Comparison of ENCODE assay signal across 17 mouse cellular contexts in the genomic region with DNA sequence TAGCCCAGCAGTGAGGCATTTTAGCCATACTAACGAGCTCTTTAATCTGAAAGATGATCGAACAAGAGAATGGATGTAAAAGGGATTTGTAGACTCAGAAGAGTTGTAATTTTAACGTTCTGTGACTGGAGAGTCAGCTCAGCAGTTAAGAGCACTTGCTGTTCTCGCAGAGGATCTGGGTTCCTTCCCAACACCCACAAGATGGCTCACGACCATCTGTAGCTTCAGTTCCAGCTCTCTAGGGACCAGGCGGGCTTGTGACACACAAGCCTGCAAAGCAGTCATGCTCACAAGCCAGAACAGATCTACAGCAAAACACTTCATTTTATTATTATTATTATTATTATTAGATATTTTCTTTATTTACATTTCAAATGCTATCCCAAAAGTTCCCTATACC. TPM values are rescaled to one million over a fixed set of nuclear protein-coding genes. Genes with fewer than 3 reads are reported as not detected.
A peak's percentile ranks its signal among the peaks of the same experiment; 100 is the strongest.
DNase-seq lines count a peak whose midpoint lies in the region; ATAC-seq and TF ChIP-seq lines count a peak whose summit lies in the region.
"Had no signal": no experiment of that assay in that cellular context is flagged by ENCODE, and none has a peak within 500 bp of the region (broad histone marks: within the 10 kb centered on the region; RNA-seq: fewer than 3 reads in every experiment).

No protein-coding gene starts in this region.

- 61% methylated on average over 6 of the region's 6 CpGs for WGBS in midbrain, embryonic 16.5 days

- no peak for TF ChIP-seq CTCF in testis, adult 2 months (IDR thresholded peaks at IDR 0.05; ENCODE audit: control insufficient read depth, insufficient read depth, insufficient replicate concordance, low read depth, low read length)

- intact Hi-C loops in gastrocnemius, postnatal 14 days (cut with DNase I; ENCODE audit: low total_unique reads) = no loop called here
- intact Hi-C loops in left cerebral cortex, postnatal 14 days (cut with DNase I) = no loop called here

- H3K4me2 ChIP-seq in midbrain, embryonic 16.5 days (ENCODE audit: low read length) = no peak overlapping the region
- H3K4me2 ChIP-seq: embryonic facial prominence, embryonic 13.5 days; lung, embryonic 14.5 days; neural tube, embryonic 12.5 days had no signal

- TF ChIP-seq POLR2A in testis, adult 2 months (IDR thresholded peaks at IDR 0.05; ENCODE audit: control insufficient read depth, low read depth, low read length) = no peak

- no peaks in the 10 kb centered on the region for H3K27me3 ChIP-seq in testis, adult 2 months (ENCODE audit: control insufficient read depth, insufficient read depth, low read length)
- H3K27me3 ChIP-seq in midbrain, embryonic 16.5 days (ENCODE audit: control insufficient read depth, insufficient read depth, low read depth, low read length) = no peaks in the 10 kb centered on the region
- H3K27me3 ChIP-seq: embryonic facial prominence, embryonic 13.5 days; neural tube, embryonic 12.5 days; Patski had no signal

- no peaks in the 10 kb centered on the region for H3K36me3 ChIP-seq in testis, adult 2 months (ENCODE audit: control insufficient read depth, insufficient read depth, low read length)
- H3K36me3 ChIP-seq in midbrain, embryonic 16.5 days (ENCODE audit: control insufficient read depth, insufficient read depth, low read length) = no peaks in the 10 kb centered on the region
- H3K36me3 ChIP-seq: embryonic facial prominence, embryonic 13.5 days had no signal

- 0 out of 2 replicates have a peak overlapping the region, but pooled peaks have one; percentile 8 for H3K27ac ChIP-seq in testis, adult 2 months (ENCODE audit: control insufficient read depth, insufficient read depth, low read depth, low read length)
- H3K27ac ChIP-seq in midbrain, embryonic 16.5 days (ENCODE audit: low read length) = no peak overlapping the region
- H3K27ac ChIP-seq: embryonic facial prominence, embryonic 13.5 days; midbrain, embryonic 10.5 days; neural tube, embryonic 12.5 days had no signal

- H3K4me1 ChIP-seq in testis, adult 2 months (ENCODE audit: control insufficient read depth, insufficient read depth, low read length) = peaks cover 6% of the 10 kb centered on the region
- H3K4me1 ChIP-seq in midbrain, embryonic 16.5 days (ENCODE audit: control insufficient read depth, insufficient read depth, low read length) = peaks cover 27% of the 10 kb centered on the region

- H3K9ac ChIP-seq in midbrain, embryonic 16.5 days (ENCODE audit: low read depth, low read length) = no peak overlapping the region
- H3K9ac ChIP-seq: embryonic facial prominence, embryonic 13.5 days; lung, embryonic 14.5 days; neural tube, embryonic 12.5 days had no signal

- ATAC-seq in midbrain, embryonic 16.5 days = no peak
- ATAC-seq: Patski had no signal

- DNase-seq in gastrocnemius, adult 8-10 months (ENCODE audit: low spot score in 2 of 2) = peak; percentile 42 to 58
- DNase-seq in gastrocnemius, postnatal 14 days = no peak
- no peak for DNase-seq in testis, postnatal 10 days (ENCODE audit: low spot score)
- DNase-seq in left cerebral cortex, postnatal 14 days (ENCODE audit: low spot score in 2 of 2) = peak; percentile 58 to 74
- DNase-seq in spleen, adult 18-20 months = no peak
- DNase-seq in ovary, postnatal 10 days (ENCODE audit: low spot score) = no peak
- DNase-seq: adrenal gland, postnatal 36 days; cerebellum, postnatal 10 days; kidney, adult 8-10 months; lung, embryonic 14.5 days; thymus, adult 18-20 months had no signal

- H3K4me3 ChIP-seq in testis, adult 2 months (ENCODE audit: control insufficient read depth, low read depth, low read length) = no peak overlapping the region; the same call in 1 of the 2 replicates
- H3K4me3 ChIP-seq in midbrain, embryonic 16.5 days (ENCODE audit: low read depth, low read length) = no peak overlapping the region
- H3K4me3 ChIP-seq: embryonic facial prominence, embryonic 13.5 days; midbrain, embryonic 10.5 days; neural tube, embryonic 12.5 days had no signal

- no peaks in the 10 kb centered on the region for H3K9me3 ChIP-seq in midbrain, embryonic 16.5 days (replicated peaks; ENCODE audit: control insufficient read depth, low read length, poor library complexity, severe bottlenecking)
- H3K9me3 ChIP-seq: embryonic facial prominence, embryonic 13.5 days; midbrain, embryonic 10.5 days; neural tube, embryonic 12.5 days had no signal

RNA-seq across cellular contexts. Expression of gene Rac1, which starts 25.1 kb away (rescaled TPM):
- 100 to 1,000 TPM; 211 to 247 (median 228) TPM for total RNA-seq in gastrocnemius, adult 8-10 months (2022)
- 100 to 1,000 TPM; 197 to 208 TPM for total RNA-seq in gastrocnemius, postnatal 14 days (2021)
- 41.9 and 44.2 TPM in 2 replicates for polyA plus RNA-seq in testis, adult 2 months (2012; rRNA removed)
- 100 to 1,000 TPM; 403 TPM for total RNA-seq in left cerebral cortex, postnatal 14 days (2021)
- polyA plus RNA-seq in midbrain, embryonic 16.5 days (2015; fragmentation: Nextera tagmentation; extraction: Ambion mirVana) = 378 and 409 TPM in 2 replicates

Comparison
In these comparisons a context has a peak if more than half of its experiments do, and no peak if none do; other contexts are left out.
1. DNase-seq: peak in gastrocnemius, adult 8-10 months (2 of 2) and left cerebral cortex, postnatal 14 days (2 of 2); none in gastrocnemius, postnatal 14 days (single experiment), testis, postnatal 10 days (single experiment), spleen, adult 18-20 months (0 of 2) and ovary, postnatal 10 days (single experiment).